Mouse (Mus musculus) testis, adult 2 months (tissue): Measurements from ENCODE around the gene Fam110a.

Experiments
- CTCF ChIP-seq: fragments of 200-500 bp; IDR thresholded peaks from 2 replicates; pipeline ENCODE4 v1.5.1; 2012; ENCODE audit warnings: low read depth, mild to moderate bottlenecking, inconsistent platforms, low read length, moderate library complexity; ENCODE audit not compliant: control insufficient read depth, insufficient read depth, insufficient replicate concordance
- POLR2A ChIP-seq: fragments of 200-500 bp; IDR thresholded peaks from 2 replicates; pipeline ENCODE4 v1.6.1; 2012; ENCODE audit warnings: low read depth, mild to moderate bottlenecking, inconsistent platforms, low read length, moderate library complexity; ENCODE audit not compliant: control insufficient read depth

GRCm38 (mm10) chr2:151939651-151940420 is 40.2 kb downstream of the Fam110a start:
- no peak for TF ChIP-seq POLR2A
- TF ChIP-seq CTCF = no peak
